Mouse (Mus musculus): Measurements from ENCODE around the gene Gm21874.
"Not testable (repeated sequence)": the region's sequence is repeated elsewhere in the genome, so short reads cannot be mapped to it uniquely, and the experiment has no call there.

Gene Gm21874

GRCm38 (mm10) chrY:9416048-9416447 is at the start of gene Gm21874:
TSS of gene Gm21874 (minus strand) at chrY:9416148.
- H3K27me3 ChIP-seq (ENCODE audit: control insufficient read depth, insufficient read depth, low read length, poor library complexity, severe bottlenecking); DNase-seq (ENCODE audit: low read depth, low spot score); H3K36me3 ChIP-seq (ENCODE audit: control insufficient read depth, insufficient read depth, low read length, poor library complexity, severe bottlenecking): not testable (repeated sequence)
